Mouse (Mus musculus): ENCODE measurements around the gene Gm45062.

The Gm45062 gene

DNA sequence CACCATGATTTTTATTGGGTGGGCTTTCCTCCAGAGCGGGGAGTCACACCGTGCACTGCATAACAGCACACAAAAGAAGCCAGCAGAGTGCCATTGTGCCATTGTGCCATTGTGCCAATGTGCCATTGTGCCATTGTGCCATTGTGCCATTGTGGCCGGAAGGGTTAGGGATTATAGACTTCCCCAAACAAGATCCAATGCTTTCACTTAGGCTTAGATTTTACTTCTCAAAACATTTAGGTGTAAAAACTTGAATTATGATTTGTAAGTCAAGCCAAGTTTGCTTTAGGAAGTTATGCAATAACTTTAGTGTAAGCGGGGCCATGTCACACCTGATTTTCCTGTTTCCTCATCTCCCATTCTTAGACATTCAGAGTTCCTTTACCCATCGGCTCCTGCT lies 156.6 kb downstream of the Gm45062 start:
- DNase-seq (ENCODE audit: low read depth in 1 of 2, low spot score in 2 of 2): no peak

DNA sequence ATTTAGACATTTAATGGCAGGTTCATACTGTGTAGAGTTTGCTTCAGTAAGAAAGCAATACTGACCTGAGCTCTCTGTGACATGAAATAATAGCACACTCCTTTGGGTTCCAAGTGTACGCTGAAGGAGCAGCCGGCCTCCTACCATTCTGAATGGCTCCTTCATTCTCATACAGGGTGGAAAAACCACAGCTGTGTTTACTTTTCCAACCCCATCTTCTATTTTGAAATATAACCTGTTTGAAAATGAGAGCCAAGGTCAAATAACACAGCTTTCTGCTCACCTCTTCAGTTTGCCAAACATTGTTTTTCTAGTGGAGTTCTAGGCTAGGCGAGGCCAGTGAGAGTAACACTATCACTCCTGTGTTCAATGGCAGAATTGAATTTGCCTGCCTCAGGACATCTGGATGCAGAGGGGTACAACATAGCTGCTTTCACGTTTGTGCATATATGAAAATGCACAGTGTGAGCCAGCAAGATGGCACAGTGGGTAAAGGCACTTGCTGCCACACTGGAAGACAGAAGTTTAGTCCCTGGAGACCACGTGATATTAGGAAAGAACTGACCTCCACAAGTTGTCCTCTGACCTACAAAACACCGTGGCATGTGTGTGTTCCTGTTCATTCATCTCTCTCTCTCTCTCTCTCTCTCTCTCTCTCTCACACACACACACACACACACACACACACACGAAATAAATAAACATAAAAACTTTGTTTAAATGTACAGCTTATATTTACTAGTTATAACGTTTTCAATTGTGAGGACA lies 157.7 kb downstream of the Gm45062 start:
- no peak for DNase-seq (ENCODE audit: low read depth in 1 of 2, low spot score in 2 of 2)

DNA sequence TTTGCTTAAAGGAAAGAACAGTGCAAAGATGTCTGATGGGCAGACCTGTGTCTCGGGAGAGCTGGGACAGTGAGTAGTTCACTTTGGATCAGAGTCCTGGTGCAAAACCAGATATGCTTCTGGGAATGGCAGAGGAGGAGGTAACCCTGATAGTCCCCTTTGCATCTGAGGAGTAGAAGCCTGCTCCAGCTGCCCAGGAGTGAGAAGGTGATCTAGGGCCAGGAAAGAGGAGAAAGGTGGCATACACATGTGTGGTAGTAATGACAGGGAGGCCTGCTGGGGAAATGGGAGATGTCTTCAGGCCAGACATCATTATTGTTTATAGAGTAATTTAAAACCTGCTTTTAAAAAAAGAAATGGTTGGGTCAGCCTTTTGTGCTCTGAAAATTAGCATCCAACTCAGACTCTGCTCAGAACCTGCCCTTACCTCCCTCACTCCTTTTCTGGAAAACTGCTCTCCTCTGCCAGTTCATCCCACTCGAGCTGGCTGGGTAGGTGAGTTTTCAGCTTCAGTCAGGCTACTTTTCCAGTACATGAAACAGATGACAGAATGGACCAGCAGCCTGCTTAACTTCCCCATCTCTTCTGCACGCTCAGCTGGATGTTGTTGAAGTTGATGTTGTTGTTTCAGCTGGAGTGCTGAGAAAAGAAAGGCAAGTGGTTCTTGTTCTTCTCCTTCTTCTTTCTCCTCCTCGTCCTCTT lies 160.4 kb downstream of the Gm45062 start:
- no peak for DNase-seq (ENCODE audit: low read depth in 1 of 2, low spot score in 2 of 2)

DNA sequence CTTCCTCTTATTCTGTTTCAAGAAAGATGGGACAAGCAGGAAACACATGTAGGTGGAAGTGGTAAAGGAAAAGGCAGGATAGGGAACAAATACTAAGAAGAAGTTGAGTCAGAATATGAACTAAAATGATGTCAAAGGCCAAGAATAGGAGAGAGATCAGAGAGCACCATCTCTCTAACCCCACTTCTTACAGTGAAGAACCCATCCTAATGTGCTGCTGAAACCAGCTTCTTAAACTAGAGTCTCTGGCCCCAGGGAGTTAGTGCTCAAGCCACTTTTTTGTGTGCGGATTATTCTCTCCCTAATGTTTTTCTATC lies 160.9 kb downstream of the Gm45062 start:
- no peak for DNase-seq (ENCODE audit: low read depth in 1 of 2, low spot score in 2 of 2)

DNA sequence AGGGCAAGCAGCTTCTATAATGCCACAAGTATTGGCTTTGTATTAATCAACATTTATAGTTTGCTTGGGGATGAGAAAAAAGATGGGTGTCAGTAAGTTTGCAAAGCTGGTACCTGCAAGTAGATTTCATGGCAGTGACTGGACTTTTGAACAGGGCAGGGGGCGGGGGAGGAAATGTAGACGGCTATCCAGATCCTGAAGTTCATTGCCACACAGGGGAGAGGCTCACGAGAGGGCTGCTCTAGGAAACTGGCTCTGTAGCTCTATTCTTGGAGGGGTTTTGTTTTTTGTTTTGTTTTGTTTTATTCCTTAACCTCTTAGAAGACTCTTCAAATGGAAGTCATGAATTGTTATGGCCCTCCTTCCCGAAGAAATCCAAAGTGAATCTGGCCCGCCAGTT lies 162.2 kb downstream of the Gm45062 start:
- no peak for DNase-seq (ENCODE audit: low read depth in 1 of 2, low spot score in 2 of 2)

DNA sequence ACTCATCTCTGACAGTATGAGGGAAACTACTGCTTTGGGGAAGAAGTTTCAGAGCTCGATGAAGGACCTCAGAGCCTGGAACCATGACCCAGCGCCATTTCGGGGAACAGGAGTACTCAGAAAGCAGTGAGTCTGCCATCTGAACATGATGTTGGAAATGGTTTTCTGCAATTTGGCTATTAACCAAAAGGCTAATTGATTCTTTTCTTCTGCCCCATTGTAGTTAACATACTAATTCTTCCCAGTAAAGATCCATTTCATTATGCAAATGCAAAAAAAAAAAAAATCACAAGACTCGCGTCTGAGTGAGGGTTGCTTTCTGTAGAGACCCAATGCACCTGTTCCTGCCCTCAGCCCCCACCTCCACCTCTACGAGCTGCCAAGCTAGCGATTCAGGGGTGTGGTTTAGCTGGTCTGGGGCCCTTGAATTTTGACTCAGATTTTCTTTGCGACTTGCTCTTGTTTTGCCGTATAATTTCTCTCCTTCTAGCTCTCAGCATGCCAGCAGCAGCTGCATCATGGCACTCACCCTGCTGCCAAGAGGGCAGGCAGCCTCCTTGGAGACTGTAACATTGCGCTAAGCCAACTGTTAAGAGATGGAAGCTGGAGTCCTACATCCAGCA lies 162.8 kb downstream of the Gm45062 start:
- DNase-seq (ENCODE audit: low read depth in 1 of 2, low spot score in 2 of 2): no peak

DNA sequence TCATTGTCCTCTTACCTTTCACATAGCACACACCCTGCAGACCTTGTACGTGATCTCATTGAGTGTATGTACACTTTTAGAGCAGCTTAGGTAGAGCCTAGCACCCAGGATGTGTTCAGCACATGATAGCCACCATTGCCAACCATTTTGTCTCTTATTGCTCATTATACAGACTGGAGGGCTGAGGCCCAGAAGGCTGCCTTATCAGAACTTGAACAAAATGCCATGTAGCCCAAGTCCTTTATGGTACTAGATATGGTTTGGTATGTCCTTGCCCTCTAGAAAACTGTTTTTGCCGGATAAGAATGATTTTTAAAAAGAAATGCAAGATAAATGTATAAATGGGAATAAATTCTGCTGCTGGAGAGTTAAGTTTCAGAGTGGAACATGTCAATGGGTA lies 163.9 kb downstream of the Gm45062 start:
- no peak for DNase-seq (ENCODE audit: low read depth in 1 of 2, low spot score in 2 of 2)

DNA sequence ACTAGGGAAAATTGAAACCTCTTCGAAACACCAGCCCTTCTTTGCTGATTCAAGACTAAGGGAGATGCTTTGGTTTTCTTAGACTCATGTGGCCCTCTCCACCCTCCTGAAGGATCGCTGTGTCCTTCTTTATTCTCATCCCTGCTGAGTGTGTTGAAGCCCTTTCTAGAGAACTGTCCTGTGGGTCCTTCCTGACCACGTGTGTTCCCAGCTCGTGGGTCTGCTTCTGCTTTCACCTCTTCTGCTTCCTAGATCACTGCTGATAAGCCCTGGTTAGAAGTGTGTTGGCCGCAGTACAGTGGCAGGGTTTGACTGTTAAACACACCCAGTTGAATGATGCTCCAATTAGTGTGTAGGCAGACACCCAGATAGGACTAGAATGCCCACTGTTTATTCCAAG lies 168.4 kb downstream of the Gm45062 start:
- no peak for DNase-seq (ENCODE audit: low read depth in 1 of 2, low spot score in 2 of 2)

DNA sequence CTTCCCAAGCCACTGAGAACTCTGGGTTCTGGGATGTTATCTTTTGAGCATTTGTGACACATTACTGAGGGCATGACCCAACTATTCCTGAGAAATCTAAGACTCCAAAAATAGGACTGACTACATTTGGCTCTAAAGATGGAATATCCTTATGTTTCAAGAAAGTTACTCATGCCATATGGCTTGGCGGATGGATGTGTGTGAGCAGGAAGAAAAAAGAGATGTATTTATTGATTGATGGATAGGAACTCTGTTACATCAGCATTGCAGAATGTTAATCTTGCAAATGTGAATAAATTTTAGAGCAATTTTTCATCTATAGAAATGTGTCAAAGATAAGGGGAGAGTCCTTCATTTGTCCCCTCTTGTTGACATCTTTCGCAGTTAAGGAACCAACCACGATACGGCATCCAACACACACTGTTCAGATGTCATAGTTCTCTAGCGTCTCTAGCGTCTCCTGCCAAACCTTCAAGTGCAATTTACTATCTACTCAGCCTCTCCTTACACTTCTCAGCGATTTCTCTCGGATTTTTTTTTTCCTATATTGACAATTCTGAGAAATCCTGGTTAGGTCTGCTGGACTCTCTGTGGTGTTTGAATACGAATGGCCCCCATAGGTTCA lies 171.5 kb downstream of the Gm45062 start:
- DNase-seq (ENCODE audit: low read depth in 1 of 2, low spot score in 2 of 2): no peak

DNA sequence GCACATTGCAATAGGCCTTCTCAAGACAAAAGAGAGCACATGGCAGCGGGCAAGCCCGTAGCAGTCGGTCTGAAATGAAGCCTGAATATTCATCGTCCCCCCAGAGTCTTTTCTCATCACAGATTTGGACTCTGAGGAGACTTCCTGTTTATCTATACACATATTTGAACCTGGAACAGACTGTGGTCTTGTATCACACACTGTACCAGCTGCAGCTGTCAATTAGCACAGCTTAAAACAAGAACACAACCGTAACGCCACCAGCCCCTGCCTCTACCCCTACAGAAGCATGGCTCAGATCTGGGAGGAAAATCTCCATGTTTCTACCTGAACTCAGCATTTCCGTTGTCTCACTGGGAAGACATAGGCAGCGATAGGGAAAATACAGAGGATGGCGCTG lies 173.9 kb downstream of the Gm45062 start:
- no peak for DNase-seq (ENCODE audit: low read depth in 1 of 2, low spot score in 2 of 2)

DNA sequence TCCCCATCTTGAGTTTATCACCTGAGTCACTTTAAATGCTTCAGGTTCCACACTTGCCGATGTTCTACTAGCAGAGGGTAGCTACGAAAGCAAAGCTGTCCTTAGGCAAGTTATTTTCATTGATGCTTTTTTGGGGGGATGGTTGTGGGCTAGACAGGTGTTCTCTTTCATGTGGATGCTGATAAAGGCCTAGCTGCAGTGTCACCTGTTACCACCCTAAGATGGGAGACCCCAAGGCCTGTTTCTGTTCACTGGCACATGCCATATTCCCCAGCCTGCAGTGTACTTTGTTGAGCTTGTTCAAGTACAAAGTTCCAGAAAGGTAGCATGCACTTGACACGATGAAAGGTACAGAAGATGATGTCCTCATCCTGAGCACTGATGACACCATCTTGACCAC lies 178.7 kb downstream of the Gm45062 start:
- no peak for DNase-seq (ENCODE audit: low read depth in 1 of 2, low spot score in 2 of 2)

DNA sequence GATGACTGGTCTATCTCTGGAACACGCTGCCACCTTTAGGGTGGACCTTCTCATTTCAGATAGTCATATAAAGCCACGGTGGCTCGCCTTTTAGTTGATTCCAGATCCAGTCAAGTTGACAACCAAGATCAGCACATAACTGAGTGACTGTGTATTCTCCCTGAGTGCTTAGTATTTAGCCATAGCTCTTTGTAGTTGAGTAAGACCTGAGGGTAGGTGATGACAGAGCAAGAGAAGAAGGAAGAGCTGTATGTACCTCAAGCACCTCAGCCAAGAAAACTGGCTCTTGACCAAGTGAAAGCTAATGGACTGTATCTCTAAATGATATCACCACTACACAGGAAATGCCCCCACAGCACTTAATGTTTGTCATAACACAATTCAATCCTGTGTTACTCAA lies 182.6 kb downstream of the Gm45062 start:
- no peak for DNase-seq (ENCODE audit: low read depth in 1 of 2, low spot score in 2 of 2)

DNA sequence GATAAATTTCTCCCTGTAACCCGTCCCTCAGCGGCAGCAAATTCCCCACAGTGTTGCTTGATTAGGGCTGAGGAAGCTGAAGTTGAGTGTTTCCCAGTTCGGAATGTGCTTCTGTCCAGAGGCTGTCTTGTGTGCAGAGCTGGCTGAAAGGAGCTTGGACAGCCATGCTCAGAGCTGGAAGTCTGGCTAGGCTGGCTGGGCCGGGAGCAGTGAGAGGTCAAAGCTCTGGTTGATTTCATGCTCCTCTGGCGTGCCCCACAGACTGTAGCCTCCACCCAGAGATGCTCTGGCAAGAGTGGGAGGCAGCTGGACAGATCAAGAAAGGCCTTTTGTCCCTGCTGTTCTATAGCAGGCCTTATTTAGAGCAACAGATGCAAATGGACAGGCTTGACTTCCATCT lies 187.5 kb downstream of the Gm45062 start:
- no peak for DNase-seq (ENCODE audit: low read depth in 1 of 2, low spot score in 2 of 2)

DNA sequence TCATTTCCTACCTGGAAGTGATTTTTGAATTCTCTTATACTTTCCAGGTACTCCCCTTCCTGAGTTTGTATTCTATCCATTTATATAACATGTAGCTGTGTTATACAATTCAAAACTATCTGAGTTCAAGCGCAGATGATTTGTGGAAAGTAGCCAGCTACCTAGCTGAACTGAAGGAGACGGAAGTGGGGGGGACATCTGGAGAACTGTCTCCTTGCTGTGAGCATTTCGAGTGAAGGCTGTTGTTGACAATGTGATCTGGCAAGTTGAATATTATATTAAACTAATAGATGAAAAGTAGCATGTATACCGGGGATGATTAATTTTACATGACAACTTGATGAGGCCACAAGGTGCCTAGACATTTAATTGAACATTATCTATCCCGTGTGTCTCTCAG lies 196.3 kb downstream of the Gm45062 start:
- DNase-seq (ENCODE audit: low read depth in 1 of 2, low spot score in 2 of 2): no peak

DNA sequence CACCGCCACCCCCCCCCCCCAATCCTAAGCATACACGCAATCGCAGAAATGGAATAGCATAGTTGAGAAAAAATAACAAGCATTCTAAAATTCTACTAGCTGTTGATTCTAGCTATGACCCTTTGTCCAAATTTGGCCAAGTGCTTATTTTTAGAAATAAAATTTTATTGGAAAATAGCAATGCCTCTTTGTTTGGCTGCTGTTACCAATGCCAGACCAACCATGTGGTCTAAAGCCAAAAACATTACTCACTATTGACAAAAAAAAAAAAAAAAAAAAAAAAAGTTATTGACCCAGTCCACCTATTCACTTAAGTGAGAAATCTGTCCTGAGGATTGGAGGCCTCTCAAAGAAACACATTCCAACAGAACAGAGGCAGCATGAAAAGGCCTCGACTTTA lies 199.3 kb downstream of the Gm45062 start:
- DNase-seq (ENCODE audit: low read depth in 1 of 2, low spot score in 2 of 2): no peak

DNA sequence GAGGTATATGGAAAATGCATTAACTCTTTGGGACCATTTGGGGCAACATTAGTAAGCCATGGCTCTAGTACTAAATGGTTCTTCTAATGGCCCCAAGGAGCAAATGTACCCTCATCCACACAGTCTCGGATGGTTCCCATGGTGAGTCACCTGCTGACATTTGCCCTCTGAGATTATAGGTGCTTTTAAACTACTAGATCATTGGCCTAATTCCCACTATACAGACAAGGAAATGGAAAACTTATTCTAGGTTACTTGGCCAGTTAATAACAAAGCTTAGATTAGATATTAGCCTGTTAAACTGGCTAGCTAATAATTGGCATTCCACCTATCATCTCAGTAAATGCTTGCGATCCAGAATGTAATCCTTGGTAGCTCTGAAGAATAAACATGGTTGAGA lies 203.2 kb downstream of the Gm45062 start:
- DNase-seq (ENCODE audit: low read depth in 1 of 2, low spot score in 2 of 2): no peak

DNA sequence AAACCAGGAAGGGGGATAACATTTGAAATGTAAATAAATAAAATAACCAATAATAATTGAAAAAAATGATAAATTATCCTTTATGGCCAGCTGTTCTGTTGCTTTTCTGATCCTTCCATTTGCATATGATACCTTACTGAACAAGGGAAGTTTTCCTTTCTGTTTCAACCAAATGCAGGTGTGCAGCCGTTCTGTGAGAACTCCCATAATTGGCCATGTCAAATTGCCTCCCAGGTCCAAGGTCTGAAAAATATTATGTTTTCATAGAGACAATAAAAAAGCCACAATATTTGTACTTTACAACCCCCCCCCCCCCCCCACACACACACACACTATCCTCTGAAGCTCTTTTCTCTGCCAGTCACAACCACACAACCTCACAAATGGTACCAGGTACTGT lies 206.1 kb downstream of the Gm45062 start:
- DNase-seq (ENCODE audit: low read depth in 1 of 2, low spot score in 2 of 2): no peak

DNA sequence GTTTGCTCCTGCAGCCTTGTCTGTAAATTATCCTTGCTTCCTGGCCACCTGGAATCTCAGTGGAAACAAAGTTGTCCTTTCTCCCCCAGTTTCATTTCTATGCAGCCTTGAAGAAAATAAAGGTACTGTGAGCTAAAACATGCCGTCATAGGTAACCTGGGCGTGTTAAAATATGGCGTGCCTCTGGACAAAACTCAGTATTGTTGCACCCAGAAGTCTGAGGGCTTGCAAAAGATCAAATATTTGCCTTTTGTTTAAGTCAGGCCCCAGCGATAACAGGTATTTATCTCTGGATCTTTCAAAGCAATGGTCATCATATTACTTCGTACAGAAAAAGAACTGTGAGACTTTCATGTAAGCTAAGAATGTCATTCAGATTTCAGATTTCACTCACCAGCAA lies 206.7 kb downstream of the Gm45062 start:
- no peak for DNase-seq (ENCODE audit: low read depth in 1 of 2, low spot score in 2 of 2)

DNA sequence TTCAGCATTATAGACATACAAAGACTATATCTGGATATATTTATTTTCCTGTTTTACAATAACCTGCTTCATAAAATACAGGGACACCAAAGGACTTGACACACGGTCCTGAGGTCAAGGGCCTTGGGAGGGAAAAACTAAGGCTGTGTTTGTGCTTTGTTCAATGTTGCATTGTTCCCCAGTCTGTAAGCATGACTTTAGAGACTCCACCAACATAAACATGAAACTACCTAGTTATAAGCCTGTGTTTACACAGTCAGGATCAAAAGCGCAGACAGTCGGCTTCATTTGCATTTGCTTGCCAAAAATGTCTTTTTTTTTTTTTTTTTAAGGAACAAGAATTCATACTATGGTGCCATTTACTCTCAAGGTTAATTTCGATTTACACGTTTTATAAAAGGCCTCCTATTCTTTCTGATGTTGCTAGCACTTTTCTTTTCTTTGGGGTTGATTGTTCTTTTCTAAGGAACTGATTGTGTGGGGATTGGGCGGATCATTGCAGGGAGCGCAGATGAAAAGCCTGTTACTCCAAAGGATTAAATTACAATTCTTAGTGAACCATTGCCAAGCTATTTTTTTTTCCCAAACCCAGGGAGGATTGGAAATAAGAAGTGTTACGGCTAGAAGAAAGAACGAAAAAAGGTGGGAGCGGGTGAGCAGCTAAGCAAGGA lies 208.6 kb downstream of the Gm45062 start:
- DNase-seq (ENCODE audit: low read depth in 1 of 2, low spot score in 2 of 2): no peak

DNA sequence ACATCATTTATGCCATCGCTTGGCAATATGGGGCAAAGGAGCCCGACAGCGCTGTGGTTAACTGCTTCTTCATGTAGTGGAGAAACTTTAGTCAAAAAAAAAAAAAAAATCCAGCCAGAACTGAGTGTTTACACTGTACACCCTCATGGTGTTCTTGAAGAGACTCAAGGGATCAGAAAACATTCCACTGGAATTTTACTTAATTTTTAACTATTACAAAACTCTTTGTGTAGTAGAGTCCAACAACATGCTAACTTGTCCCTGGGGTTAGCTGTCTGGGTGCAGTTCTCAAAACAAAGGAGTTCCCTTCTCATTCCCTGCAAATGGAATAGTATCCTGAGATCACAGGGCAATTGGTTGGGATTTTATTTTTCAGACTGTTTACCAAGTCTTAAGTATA lies 210.7 kb downstream of the Gm45062 start:
- no peak for DNase-seq (ENCODE audit: low read depth in 1 of 2, low spot score in 2 of 2)

DNA sequence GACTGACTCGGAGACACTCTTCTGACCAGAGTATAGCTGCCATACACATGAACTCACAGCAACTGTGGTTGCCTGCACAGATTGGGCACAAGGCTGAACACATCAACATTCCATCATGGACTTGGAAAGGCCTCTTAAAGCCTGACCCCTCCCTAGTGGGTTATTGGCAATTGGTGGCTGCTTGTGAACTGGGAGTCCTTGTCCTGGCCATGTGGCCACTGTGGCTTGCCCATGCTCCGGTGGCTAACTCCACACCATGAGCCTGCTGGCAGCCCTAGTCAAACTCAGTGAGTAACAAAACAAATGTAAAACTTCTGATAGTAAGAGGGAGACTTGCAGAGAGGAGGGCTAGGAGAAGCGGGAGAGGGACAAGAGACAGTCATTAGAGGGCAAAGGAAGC lies 212.9 kb downstream of the Gm45062 start:
- DNase-seq (ENCODE audit: low read depth in 1 of 2, low spot score in 2 of 2): no peak

DNA sequence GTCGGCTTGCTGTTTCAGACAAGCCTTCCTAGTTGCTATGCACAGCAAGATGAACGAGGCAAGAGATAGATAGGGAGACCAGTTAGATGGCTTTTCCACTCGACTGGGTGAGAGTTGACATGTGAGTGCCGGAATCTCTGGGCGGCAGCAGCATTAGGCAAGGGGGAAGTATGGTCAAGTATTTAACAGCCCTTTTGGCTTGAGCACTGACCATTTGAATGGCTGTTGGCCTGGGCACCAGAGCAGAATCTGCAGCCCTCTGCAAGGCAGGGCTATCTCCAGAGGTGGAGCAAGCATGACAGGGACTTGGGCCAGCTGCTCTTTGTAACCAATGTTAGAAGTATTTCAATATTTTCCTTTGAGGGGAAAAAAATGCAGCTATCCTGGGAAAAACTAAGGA lies 213.7 kb downstream of the Gm45062 start:
- DNase-seq (ENCODE audit: low read depth in 1 of 2, low spot score in 2 of 2): no peak
